Mouse (Mus musculus) spleen, adult 2 months (tissue): Measurements from ENCODE around the gene Tecpr2. TPM values are rescaled to one million over a fixed set of nuclear protein-coding genes. Genes with fewer than 3 reads are reported as not detected.

ENCODE experiments used
- DNase-seq, 2 experiments: peaks; one replicate each; pipeline versions ENCODE4 v3.0.0 to v3.0.0-alpha.2; 2012 to 2021; ENCODE audit warnings: low spot score in 2 of 2, low read depth in 1 of 2
- H3K27ac ChIP-seq: fragments of 200-500 bp; 2 replicates; pipeline ENCODE4 v1.5.1; 2012; ENCODE audit warnings: low read length, inconsistent platforms; ENCODE audit not compliant: insufficient read depth
- H3K27me3 ChIP-seq: fragments of 200-500 bp; 2 replicates; pipeline ENCODE4 v1.6.1; 2012; ENCODE audit warnings: mild to moderate bottlenecking, moderate library complexity, low read length, inconsistent platforms; ENCODE audit not compliant: control insufficient read depth, insufficient read depth
- H3K36me3 ChIP-seq: fragments of 200-500 bp; 2 replicates; pipeline ENCODE4 v1.6.1; 2012; ENCODE audit warnings: mild to moderate bottlenecking, low read length, inconsistent platforms; ENCODE audit not compliant: control insufficient read depth, insufficient read depth
- H3K4me1 ChIP-seq: fragments of 200-500 bp; 2 replicates; pipeline ENCODE4 v1.6.1; 2011; ENCODE audit warnings: inconsistent platforms; ENCODE audit not compliant: control insufficient read depth, insufficient read depth, insufficient read length
- H3K4me3 ChIP-seq: fragments of 200-500 bp; 2 replicates; pipeline ENCODE4 v1.5.1; 2011; ENCODE audit warnings: mild to moderate bottlenecking, inconsistent platforms; ENCODE audit not compliant: insufficient read depth, insufficient read length; ENCODE audit errors: extremely low read depth
- CTCF ChIP-seq: fragments of 200-500 bp; IDR thresholded peaks from 2 replicates; pipeline ENCODE4 v1.5.1; 2011; ENCODE audit warnings: mild to moderate bottlenecking, inconsistent platforms; ENCODE audit not compliant: insufficient read depth, insufficient read length, insufficient replicate concordance; ENCODE audit errors: extremely low read depth
- POLR2A ChIP-seq: fragments of 200-500 bp; IDR thresholded peaks from 2 replicates; pipeline ENCODE4 v1.6.1; 2011; ENCODE audit warnings: low read depth, low read length, inconsistent platforms
- WGBS: fragments of 180-500 bp; shearing (Covaris S2); methylation state at CpG from one replicate; pipeline ENCODE4 v1.1.7; 2018; 5-methylcytosine and 5-hydroxymethylcytosine counted together
- polyA plus RNA-seq: library from polyadenylated mRNA; depleted of rRNA; stranded (reverse); fragments of >200 nt; gene quantifications from 2 replicates; pipeline ENCODE4 v1.2.3, GENCODE M21; 2012

Gene Tecpr2
- polyA plus RNA-seq, 1 experiment, result 4.0 TPM

GRCm38 (mm10) chr12:110983083-110983482 lies 94.0 kb downstream of the Tecpr2 start:
- DNase-seq, result no peak

GRCm38 (mm10) chr12:110983714-110984113 lies 94.7 kb downstream of the Tecpr2 start:
- no peak for TF ChIP-seq POLR2A
- no peak for TF ChIP-seq CTCF
- Histone ChIP-seq H3K36me3 (no peaks in the 10 kb centered on the region), H3K27me3 (no peaks in the 10 kb centered on the region), H3K4me3 (no peak overlapping the region), H3K4me1 (peaks cover 16% of the 10 kb centered on the region; the same call in 1 of the 2 replicates), H3K27ac (no peak overlapping the region)
- WGBS, result 31% methylated on average over 8 of the region's 8 CpGs
- DNase-seq, result no peak

More at GRCm38 (mm10) chr12:110983083-110983482, 94.0 kb downstream of the Tecpr2 start:
- no peak overlapping the region for H3K4me3 ChIP-seq
- TF ChIP-seq CTCF (no peak), POLR2A (no peak)
- 83% methylated on average over 8 of the region's 8 CpGs for WGBS
- no peak overlapping the region for H3K27ac ChIP-seq
- H3K4me1 ChIP-seq, result peaks cover 20% of the 10 kb centered on the region; the same call in 1 of the 2 replicates
- H3K27me3 ChIP-seq, result no peaks in the 10 kb centered on the region
- H3K36me3 ChIP-seq, result no peaks in the 10 kb centered on the region

GRCm38 (mm10) chr12:110984598-110984997 lies 95.5 kb downstream of the Tecpr2 start:
- 55% methylated on average over 4 of the region's 4 CpGs for WGBS
- DNase-seq, result no peak
- peaks cover 16% of the 10 kb centered on the region; the same call in 1 of the 2 replicates for H3K4me1 ChIP-seq
- no peaks in the 10 kb centered on the region for H3K27me3 ChIP-seq
- no peak overlapping the region for H3K4me3 ChIP-seq
- no peak overlapping the region for H3K27ac ChIP-seq
- TF ChIP-seq CTCF (no peak), POLR2A (no peak)
- no peaks in the 10 kb centered on the region for H3K36me3 ChIP-seq

- 43% methylated on average over 9 of the region's 9 CpGs for WGBS
- Histone ChIP-seq H3K4me1 (peaks cover 16% of the 10 kb centered on the region; the same call in 1 of the 2 replicates), H3K4me3 (no peak overlapping the region), H3K27me3 (no peaks in the 10 kb centered on the region), H3K36me3 (no peaks in the 10 kb centered on the region), H3K27ac (no peak overlapping the region)
- TF ChIP-seq CTCF, result no peak
- TF ChIP-seq POLR2A, result no peak
- DNase-seq, result no peak
Observed at GRCm38 (mm10) chr12:110985141-110985540, 96.1 kb downstream of the Tecpr2 start.

- Histone ChIP-seq H3K27me3 (no peaks in the 10 kb centered on the region), H3K4me1 (peaks cover 16% of the 10 kb centered on the region; the same call in 1 of the 2 replicates), H3K27ac (no peak overlapping the region), H3K36me3 (no peaks in the 10 kb centered on the region), H3K4me3 (no peak overlapping the region)
- no peak for TF ChIP-seq CTCF
- TF ChIP-seq POLR2A, result no peak
- 90% methylated on average over 11 of the region's 11 CpGs for WGBS
- no peak for DNase-seq
Observed at GRCm38 (mm10) chr12:110986536-110987425, 97.7 kb downstream of the Tecpr2 start.

GRCm38 (mm10) chr12:110989409-110989808 lies 100.3 kb downstream of the Tecpr2 start:
- no peak for DNase-seq
- Histone ChIP-seq H3K27me3 (no peaks in the 10 kb centered on the region), H3K4me1 (peaks cover 11% of the 10 kb centered on the region; the same call in 1 of the 2 replicates), H3K36me3 (no peaks in the 10 kb centered on the region), H3K4me3 (no peak overlapping the region), H3K27ac (no peak overlapping the region)
- no peak for TF ChIP-seq CTCF
- no peak for TF ChIP-seq POLR2A
- WGBS, result 81% methylated on average over 3 of the region's 3 CpGs

- Histone ChIP-seq H3K4me3 (no peak overlapping the region), H3K4me1 (peaks cover 2% of the 10 kb centered on the region; the same call in 1 of the 2 replicates), H3K27me3 (no peaks in the 10 kb centered on the region), H3K36me3 (no peaks in the 10 kb centered on the region), H3K27ac (no peak overlapping the region)
- 96% methylated on average over 7 of the region's 7 CpGs for WGBS
- no peak for DNase-seq
- TF ChIP-seq POLR2A, result no peak
- TF ChIP-seq CTCF, result no peak
Observed at GRCm38 (mm10) chr12:110990500-110990899, 101.4 kb downstream of the Tecpr2 start.
